Mouse (Mus musculus) midbrain, embryonic 16.5 days (tissue): Measurements from ENCODE around the gene Zfp385b. TPM values are rescaled to one million over a fixed set of nuclear protein-coding genes. Genes with fewer than 3 reads are reported as not detected.

Experiments used
- ATAC-seq: fragments of 200-750 bp; cut with Nextera tagmentation; 2 replicates; pipeline ENCODE4 v1.8.0; 2017; ENCODE audit warnings: moderate TSS enrichment
- H3K27ac ChIP-seq: fragments of 300-500 bp; sonication (generic); 2 replicates; pipeline ENCODE4 v1.5.1; 2014; ENCODE audit warnings: mild to moderate bottlenecking, low read length, mixed read lengths
- H3K27me3 ChIP-seq: fragments of 300-500 bp; sonication (generic); 2 replicates; pipeline ENCODE4 v1.6.1; 2014; ENCODE audit warnings: low read depth, low read length, mixed read lengths; ENCODE audit not compliant: control insufficient read depth, insufficient read depth
- H3K36me3 ChIP-seq: fragments of 300-500 bp; sonication (generic); 2 replicates; pipeline ENCODE4 v1.6.1; 2014; ENCODE audit warnings: mild to moderate bottlenecking, low read length, moderate library complexity, mixed read lengths; ENCODE audit not compliant: control insufficient read depth, insufficient read depth
- H3K4me1 ChIP-seq: fragments of 300-500 bp; sonication (generic); 2 replicates; pipeline ENCODE4 v1.6.1; 2014; ENCODE audit warnings: mild to moderate bottlenecking, low read length, mixed read lengths; ENCODE audit not compliant: control insufficient read depth, insufficient read depth
- H3K4me2 ChIP-seq: fragments of 300-500 bp; sonication (generic); 2 replicates; pipeline ENCODE4 v1.6.1; 2014; ENCODE audit warnings: mild to moderate bottlenecking, low read length, mixed read lengths
- H3K4me3 ChIP-seq: fragments of 300-500 bp; sonication (generic); 2 replicates; pipeline ENCODE4 v1.5.1; 2014; ENCODE audit warnings: low read depth, mild to moderate bottlenecking, low read length, moderate library complexity, mixed read lengths
- H3K9ac ChIP-seq: fragments of 300-500 bp; sonication (generic); 2 replicates; pipeline ENCODE4 v1.6.1; 2014; ENCODE audit warnings: low read depth, low read length, mixed read lengths
- H3K9me3 ChIP-seq: fragments of 300-500 bp; sonication (generic); replicated peaks from 2 replicates; pipeline ENCODE4 v1.6.1; 2014; ENCODE audit warnings: mild to moderate bottlenecking, low read length, mixed read lengths; ENCODE audit not compliant: control insufficient read depth, poor library complexity, severe bottlenecking
- whole genome bisulfite sequencing: fragments of 180-500 bp; shearing (Covaris S2); extraction: QIAGEN DNeasy Blood & Tissue Kit; methylation state at CpG from one replicate; pipeline ENCODE4 v1.1.7; 2014; 5-methylcytosine and 5-hydroxymethylcytosine counted together
- polyA plus RNA-seq: library from polyadenylated mRNA; unstranded; fragments of >200 nt; fragmentation: Nextera tagmentation; extraction: Ambion mirVana; gene quantifications from 2 replicates; pipeline ENCODE4 v1.2.1, GENCODE M21; 2015

Gene Zfp385b
- polyA plus RNA-seq, 1 experiment from 2014 or later, result 15.3 TPM

DNA sequence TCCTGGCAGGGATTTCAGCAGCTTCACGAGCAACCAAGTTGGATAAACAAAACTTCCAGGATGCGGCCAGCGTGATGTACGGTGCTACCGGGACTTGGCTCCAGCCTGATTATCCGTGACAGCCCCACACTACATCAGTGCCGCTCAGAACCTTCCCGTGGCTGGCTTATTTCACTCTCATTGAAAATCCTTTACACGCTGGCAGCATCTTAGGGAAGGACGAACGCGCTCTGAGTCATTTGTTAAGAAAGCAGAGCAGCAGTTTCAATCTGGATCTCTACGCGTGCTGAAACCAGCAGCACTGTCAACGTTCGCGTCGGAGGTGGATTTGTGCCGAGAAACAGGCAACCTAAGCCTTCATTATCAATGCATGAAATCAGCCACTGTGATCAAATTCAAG is 116.4 kb downstream of the Zfp385b start:
- ATAC-seq, result peak; percentile 77
- no peaks in the 10 kb centered on the region for H3K9me3 ChIP-seq
- no peaks in the 10 kb centered on the region for H3K27me3 ChIP-seq
- H3K27ac ChIP-seq, result peak overlapping the region; percentile 80
- WGBS, result 11% methylated on average over 19 of the region's 19 CpGs
- H3K9ac ChIP-seq, result peak overlapping the region; percentile 63
- H3K4me3 ChIP-seq, result peak overlapping the region; percentile 44
- H3K4me1 ChIP-seq, result peaks cover 6% of the 10 kb centered on the region; the same call in 1 of the 2 replicates
- H3K4me2 ChIP-seq, result peak overlapping the region; percentile 68
- no peaks in the 10 kb centered on the region for H3K36me3 ChIP-seq

DNA sequence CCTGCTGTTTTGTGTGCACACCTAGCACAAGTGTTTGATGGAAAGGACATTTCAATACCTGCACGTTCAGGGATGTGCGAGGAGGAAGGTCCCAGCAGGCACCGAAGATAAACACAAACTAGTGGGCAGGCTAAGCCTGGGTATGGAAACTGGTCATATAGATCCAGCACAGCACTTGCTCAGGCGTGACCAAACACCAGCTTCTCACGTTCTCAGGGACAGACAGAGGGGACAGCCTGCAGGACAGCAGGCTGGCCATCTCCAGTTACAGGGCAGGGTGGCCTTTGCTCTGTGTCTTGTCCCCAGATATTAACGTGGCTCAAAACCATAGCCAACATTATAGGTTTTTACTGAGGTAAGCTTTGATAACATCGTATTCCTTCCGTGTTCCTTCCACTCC is 128.3 kb downstream of the Zfp385b start:
- Histone ChIP-seq H3K9ac (no peak overlapping the region), H3K36me3 (no peaks in the 10 kb centered on the region), H3K9me3 (no peaks in the 10 kb centered on the region), H3K27ac (no peak overlapping the region), H3K4me1 (peaks cover 8% of the 10 kb centered on the region; the same call in 1 of the 2 replicates), H3K27me3 (no peaks in the 10 kb centered on the region), H3K4me2 (no peak overlapping the region), H3K4me3 (no peak overlapping the region)
- 72% methylated on average over 8 of the region's 8 CpGs for WGBS
- no peak for ATAC-seq

DNA sequence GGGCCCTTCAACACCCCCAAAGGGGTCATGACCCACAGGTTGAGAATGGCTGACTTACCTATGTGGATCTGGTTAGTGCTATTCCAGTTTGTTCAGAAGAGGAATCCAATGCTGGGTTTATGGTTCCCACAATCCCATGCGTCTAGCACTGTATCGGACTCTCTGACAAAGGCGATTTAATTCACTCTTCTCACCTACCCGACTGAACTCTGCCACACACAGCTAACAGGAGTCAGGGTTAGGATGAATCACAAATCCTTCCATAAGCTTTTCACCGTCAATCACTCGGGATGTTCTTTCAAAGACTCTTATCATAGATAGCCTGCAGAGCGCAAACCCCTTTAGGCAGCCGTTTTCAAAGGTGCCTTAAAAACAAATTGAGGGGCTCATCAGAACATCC is 129.1 kb downstream of the Zfp385b start:
- 50% methylated on average over 8 of the region's 8 CpGs for WGBS
- Histone ChIP-seq H3K4me1 (peaks cover 8% of the 10 kb centered on the region; the same call in 1 of the 2 replicates), H3K27ac (no peak overlapping the region), H3K4me2 (no peak overlapping the region), H3K36me3 (no peaks in the 10 kb centered on the region), H3K27me3 (no peaks in the 10 kb centered on the region), H3K4me3 (no peak overlapping the region), H3K9ac (no peak overlapping the region), H3K9me3 (no peaks in the 10 kb centered on the region)
- no peak for ATAC-seq

DNA sequence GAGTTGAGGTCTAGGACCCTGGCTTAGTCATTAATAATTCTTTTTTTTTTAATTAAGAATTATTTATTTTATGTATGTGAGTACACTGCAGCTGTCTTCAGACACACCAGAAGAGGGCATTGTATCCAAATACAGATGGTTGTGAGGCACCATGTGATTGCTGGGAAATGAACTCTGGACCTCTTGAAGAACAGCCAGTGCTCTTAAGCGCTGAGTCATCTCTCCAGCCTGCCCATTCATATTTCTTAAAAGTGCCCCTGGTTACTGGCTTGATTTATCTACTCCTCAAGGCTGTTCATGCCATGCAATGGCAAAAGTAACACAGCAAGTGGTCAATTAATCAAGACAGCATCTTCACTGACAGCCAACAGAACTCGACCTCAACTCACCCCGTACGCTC is 130.8 kb downstream of the Zfp385b start:
- Histone ChIP-seq H3K9me3 (no peaks in the 10 kb centered on the region), H3K27ac (no peak overlapping the region), H3K27me3 (no peaks in the 10 kb centered on the region), H3K4me3 (no peak overlapping the region), H3K4me1 (peaks cover 8% of the 10 kb centered on the region; the same call in 1 of the 2 replicates), H3K9ac (no peak overlapping the region), H3K36me3 (no peaks in the 10 kb centered on the region), H3K4me2 (no peak overlapping the region)
- WGBS, result 91% methylated on average over 4 of the region's 4 CpGs
- no peak for ATAC-seq

DNA sequence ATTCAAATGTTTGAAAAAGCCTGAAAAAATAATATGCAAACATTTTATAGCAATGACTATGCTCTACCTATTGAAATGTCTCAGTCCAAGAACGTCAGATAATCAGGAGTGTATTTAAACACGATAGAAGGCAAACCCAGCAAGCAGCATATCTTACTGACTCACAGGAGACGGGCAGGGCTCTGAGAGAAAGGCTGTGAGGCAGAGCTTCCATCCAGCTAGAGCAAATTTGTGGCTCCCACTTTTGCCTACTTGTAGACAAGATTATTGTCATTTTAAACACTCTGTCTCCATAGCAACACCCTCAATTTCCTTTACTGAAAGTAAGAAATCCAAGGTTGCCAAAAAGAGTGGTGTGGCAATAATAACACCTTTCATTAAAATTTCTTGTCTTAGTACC is 135.4 kb downstream of the Zfp385b start:
- 73% methylated on average over 3 of the region's 3 CpGs for WGBS
- no peak for ATAC-seq
- Histone ChIP-seq H3K4me3 (no peak overlapping the region), H3K36me3 (no peaks in the 10 kb centered on the region), H3K27ac (no peak overlapping the region), H3K9me3 (no peaks in the 10 kb centered on the region), H3K4me2 (no peak overlapping the region), H3K9ac (no peak overlapping the region), H3K27me3 (no peaks in the 10 kb centered on the region), H3K4me1 (0 out of 2 replicates have a peak, but pooled peaks cover 2% of the 10 kb centered on the region)

DNA sequence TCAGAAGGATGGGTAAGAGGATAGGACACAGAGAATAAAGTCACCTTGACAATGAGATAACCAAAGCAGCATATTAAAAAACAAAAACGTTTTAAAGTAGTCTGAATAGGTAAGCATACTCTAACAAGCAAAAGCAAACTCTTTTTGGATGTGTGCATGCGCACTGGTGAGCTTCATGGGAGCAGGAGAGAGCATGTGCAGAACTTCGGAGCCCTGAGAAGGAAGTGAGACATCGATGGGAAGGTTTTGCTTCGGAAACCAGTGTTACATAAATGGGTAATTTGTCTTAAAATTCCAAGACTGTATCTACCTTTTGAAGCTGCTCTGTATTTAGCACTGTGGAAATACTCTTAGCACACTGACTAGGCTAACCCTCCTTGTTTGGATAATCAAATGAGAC is 137.2 kb downstream of the Zfp385b start:
- no peak overlapping the region for H3K27ac ChIP-seq
- no peak for ATAC-seq
- H3K4me3 ChIP-seq, result no peak overlapping the region
- H3K27me3 ChIP-seq, result no peaks in the 10 kb centered on the region
- H3K9me3 ChIP-seq, result no peaks in the 10 kb centered on the region
- H3K9ac ChIP-seq, result no peak overlapping the region
- 0 out of 2 replicates have a peak, but pooled peaks cover 2% of the 10 kb centered on the region for H3K4me1 ChIP-seq
- H3K36me3 ChIP-seq, result no peaks in the 10 kb centered on the region
- H3K4me2 ChIP-seq, result no peak overlapping the region
- 86% methylated on average over 5 of the region's 5 CpGs for WGBS

DNA sequence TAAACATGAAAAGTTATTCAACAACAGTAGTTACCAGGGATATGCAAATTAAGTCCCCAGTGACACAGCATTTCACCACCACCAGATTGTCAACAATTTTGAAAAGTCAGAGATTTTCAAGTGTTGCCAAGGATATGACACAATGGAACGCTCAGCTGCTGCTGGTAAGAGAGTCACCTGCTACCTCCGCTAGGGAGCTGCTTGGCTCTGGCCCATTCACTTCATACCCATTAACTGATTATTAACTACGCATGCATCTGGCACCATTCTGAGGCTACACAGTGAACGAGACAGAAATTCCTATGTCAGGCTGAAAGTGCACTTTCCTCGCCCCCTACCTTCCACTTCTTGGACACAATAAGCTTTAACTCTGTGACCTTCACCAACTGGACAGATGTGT is 137.7 kb downstream of the Zfp385b start:
- H3K27me3 ChIP-seq, result no peaks in the 10 kb centered on the region
- no peak overlapping the region for H3K4me3 ChIP-seq
- ATAC-seq, result peak; percentile 62; the same call in 1 of the 2 replicates
- no peak overlapping the region for H3K27ac ChIP-seq
- 0 out of 2 replicates have a peak, but pooled peaks cover 2% of the 10 kb centered on the region for H3K4me1 ChIP-seq
- 52% methylated on average over 5 of the region's 5 CpGs for WGBS
- H3K9ac ChIP-seq, result no peak overlapping the region
- no peaks in the 10 kb centered on the region for H3K36me3 ChIP-seq
- H3K9me3 ChIP-seq, result no peaks in the 10 kb centered on the region
- no peak overlapping the region for H3K4me2 ChIP-seq

DNA sequence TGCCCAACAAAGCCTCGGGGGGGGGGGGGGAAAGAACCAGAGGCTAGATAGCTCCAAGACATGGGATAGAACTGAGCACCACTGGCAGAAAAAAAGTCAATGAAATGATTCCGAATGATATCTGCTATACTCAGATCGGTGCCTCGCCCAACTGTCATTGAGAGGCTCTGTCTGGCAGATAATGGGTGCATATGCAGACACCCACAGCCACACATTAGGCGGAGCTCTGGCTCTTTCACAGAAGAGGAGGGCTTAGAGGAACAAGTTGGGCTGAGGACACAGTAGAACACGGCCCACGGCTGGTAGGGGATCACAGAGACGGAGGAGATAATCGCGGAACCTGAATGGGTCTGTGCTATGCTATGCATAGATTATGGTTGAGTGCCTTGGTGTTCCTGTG is 145.7 kb downstream of the Zfp385b start:
- no peaks in the 10 kb centered on the region for H3K9me3 ChIP-seq
- no peak overlapping the region for H3K27ac ChIP-seq
- no peak for ATAC-seq
- no peak overlapping the region for H3K4me2 ChIP-seq
- no peaks in the 10 kb centered on the region for H3K4me1 ChIP-seq
- no peaks in the 10 kb centered on the region for H3K27me3 ChIP-seq
- 85% methylated on average over 10 of the region's 10 CpGs for WGBS
- H3K36me3 ChIP-seq, result no peaks in the 10 kb centered on the region
- no peak overlapping the region for H3K4me3 ChIP-seq
- no peak overlapping the region for H3K9ac ChIP-seq

DNA sequence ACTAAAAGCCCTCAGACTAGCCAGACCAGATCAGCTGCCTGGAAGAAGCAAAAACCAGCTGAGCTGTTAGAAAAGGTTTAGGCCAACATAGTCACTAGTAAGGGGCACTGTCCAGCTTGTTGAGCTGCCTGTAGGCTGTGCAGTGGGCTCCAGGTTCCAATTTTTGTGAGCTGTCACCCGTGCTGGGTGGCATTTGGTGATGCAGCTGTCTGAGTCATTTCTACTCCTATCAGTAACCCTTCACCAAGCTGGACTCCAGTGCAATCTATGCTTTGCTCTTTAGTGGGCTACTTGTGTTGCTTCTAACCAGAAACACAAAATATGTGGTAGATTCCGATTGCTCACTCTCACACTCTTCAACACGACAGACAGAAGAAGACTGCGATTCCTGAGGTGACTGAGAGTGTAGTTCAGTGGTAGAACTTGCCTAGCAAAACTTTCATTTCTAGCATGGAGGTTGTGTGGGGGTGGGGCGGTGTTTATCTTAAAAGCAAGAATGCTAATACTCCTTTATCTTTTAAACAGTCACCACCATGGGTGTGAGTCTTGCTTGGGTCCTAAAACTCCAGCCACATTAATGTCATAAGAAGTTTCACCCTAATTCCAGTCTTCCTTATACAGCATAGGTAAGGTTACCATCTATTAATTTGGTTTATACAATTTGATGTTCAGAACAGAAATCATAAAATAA is 147.1 kb downstream of the Zfp385b start:
- Histone ChIP-seq H3K9me3 (no peaks in the 10 kb centered on the region), H3K4me3 (no peak overlapping the region), H3K4me2 (no peak overlapping the region), H3K27me3 (no peaks in the 10 kb centered on the region), H3K36me3 (no peaks in the 10 kb centered on the region), H3K27ac (no peak overlapping the region), H3K4me1 (no peaks in the 10 kb centered on the region), H3K9ac (no peak overlapping the region)
- WGBS, result 96% methylated on average over 5 of the region's 5 CpGs
- ATAC-seq, result no peak
